Mouse (Mus musculus): ENCODE measurements around the gene Sfxn3.

The Sfxn3 gene

GRCm38 (mm10) chr19:45007425-45008191, 39.7 kb upstream of the Sfxn3 start:
- Histone ChIP-seq H3K4me1 (replicated peaks; ENCODE audit: low read depth, low read length) (peaks cover 83% of the 10 kb centered on the region), H3K27me3 (ENCODE audit: insufficient read depth, low read length) (no peaks in the 10 kb centered on the region), H3K4me3 (replicated peaks; ENCODE audit: low read length) (peak overlapping the region; percentile 99), H3K36me3 (ENCODE audit: insufficient read depth, low read length) (peaks cover 82% of the 10 kb centered on the region), H3K9me3 (ENCODE audit: low read length) (no peaks in the 10 kb centered on the region)
- TF ChIP-seq POU5F1 (IDR thresholded peaks at IDR 0.05; ENCODE audit: borderline replicate concordance, low read length), result no peak
- no peak for TF ChIP-seq NANOG (IDR thresholded peaks at IDR 0.05; ENCODE audit: borderline replicate concordance, low read length)
- TF ChIP-seq CTCF (conservative IDR thresholded peaks at IDR 0.05; ENCODE audit: low read length), result no peak

- no peak for TF ChIP-seq CTCF (conservative IDR thresholded peaks at IDR 0.05; ENCODE audit: low read length)
- H3K27me3 ChIP-seq (ENCODE audit: insufficient read depth, low read length), result no peaks in the 10 kb centered on the region
- H3K4me1 ChIP-seq (replicated peaks; ENCODE audit: low read depth, low read length), result peaks cover 82% of the 10 kb centered on the region
- H3K36me3 ChIP-seq (ENCODE audit: insufficient read depth, low read length), result peaks cover 65% of the 10 kb centered on the region
- H3K4me3 ChIP-seq (replicated peaks; ENCODE audit: low read length), result no peak overlapping the region
- no peaks in the 10 kb centered on the region for H3K9me3 ChIP-seq (ENCODE audit: low read length)
Observed at GRCm38 (mm10) chr19:45010646-45011045, 36.7 kb upstream of the Sfxn3 start.

- H3K4me1 ChIP-seq (replicated peaks; ENCODE audit: low read depth, low read length), result peaks cover 90% of the 10 kb centered on the region
- no peak overlapping the region for H3K4me3 ChIP-seq (replicated peaks; ENCODE audit: low read length)
- TF ChIP-seq CTCF (conservative IDR thresholded peaks at IDR 0.05; ENCODE audit: low read length) (no peak), NANOG (IDR thresholded peaks at IDR 0.05; ENCODE audit: borderline replicate concordance, low read length) (no peak), POU5F1 (IDR thresholded peaks at IDR 0.05; ENCODE audit: borderline replicate concordance, low read length) (no peak)
Observed at GRCm38 (mm10) chr19:45012219-45012618, 35.1 kb upstream of the Sfxn3 start.

GRCm38 (mm10) chr19:45012636-45013035, 34.7 kb upstream of the Sfxn3 start:
- peaks cover 85% of the 10 kb centered on the region for H3K4me1 ChIP-seq (replicated peaks; ENCODE audit: low read depth, low read length)
- TF ChIP-seq NANOG (IDR thresholded peaks at IDR 0.05; ENCODE audit: borderline replicate concordance, low read length) (no peak), CTCF (conservative IDR thresholded peaks at IDR 0.05; ENCODE audit: low read length) (peak; percentile 45), POU5F1 (IDR thresholded peaks at IDR 0.05; ENCODE audit: borderline replicate concordance, low read length) (no peak)
- H3K9me3 ChIP-seq (ENCODE audit: low read length), result no peaks in the 10 kb centered on the region
- peaks cover 58% of the 10 kb centered on the region for H3K36me3 ChIP-seq (ENCODE audit: insufficient read depth, low read length)
- H3K27me3 ChIP-seq (ENCODE audit: insufficient read depth, low read length), result no peaks in the 10 kb centered on the region; the same call in 1 of the 2 replicates
- no peak overlapping the region for H3K4me3 ChIP-seq (replicated peaks; ENCODE audit: low read length)

More at GRCm38 (mm10) chr19:45012219-45012618, 35.1 kb upstream of the Sfxn3 start:
- Histone ChIP-seq H3K9me3 (ENCODE audit: low read length) (no peaks in the 10 kb centered on the region), H3K27me3 (ENCODE audit: insufficient read depth, low read length) (no peaks in the 10 kb centered on the region; the same call in 1 of the 2 replicates), H3K36me3 (ENCODE audit: insufficient read depth, low read length) (peaks cover 62% of the 10 kb centered on the region)

GRCm38 (mm10) chr19:45013581-45014225, 33.6 kb upstream of the Sfxn3 start:
- H3K27me3 ChIP-seq (ENCODE audit: insufficient read depth, low read length), result peaks cover 5% of the 10 kb centered on the region
- TF ChIP-seq CTCF (conservative IDR thresholded peaks at IDR 0.05; ENCODE audit: low read length) (no peak), NANOG (IDR thresholded peaks at IDR 0.05; ENCODE audit: borderline replicate concordance, low read length) (no peak), POU5F1 (IDR thresholded peaks at IDR 0.05; ENCODE audit: borderline replicate concordance, low read length) (no peak)
- H3K4me3 ChIP-seq (replicated peaks; ENCODE audit: low read length), result peak overlapping the region; percentile 80
- peaks cover 80% of the 10 kb centered on the region for H3K4me1 ChIP-seq (replicated peaks; ENCODE audit: low read depth, low read length)
- peaks cover 48% of the 10 kb centered on the region for H3K36me3 ChIP-seq (ENCODE audit: insufficient read depth, low read length)
- H3K9me3 ChIP-seq (ENCODE audit: low read length), result no peaks in the 10 kb centered on the region

DNA sequence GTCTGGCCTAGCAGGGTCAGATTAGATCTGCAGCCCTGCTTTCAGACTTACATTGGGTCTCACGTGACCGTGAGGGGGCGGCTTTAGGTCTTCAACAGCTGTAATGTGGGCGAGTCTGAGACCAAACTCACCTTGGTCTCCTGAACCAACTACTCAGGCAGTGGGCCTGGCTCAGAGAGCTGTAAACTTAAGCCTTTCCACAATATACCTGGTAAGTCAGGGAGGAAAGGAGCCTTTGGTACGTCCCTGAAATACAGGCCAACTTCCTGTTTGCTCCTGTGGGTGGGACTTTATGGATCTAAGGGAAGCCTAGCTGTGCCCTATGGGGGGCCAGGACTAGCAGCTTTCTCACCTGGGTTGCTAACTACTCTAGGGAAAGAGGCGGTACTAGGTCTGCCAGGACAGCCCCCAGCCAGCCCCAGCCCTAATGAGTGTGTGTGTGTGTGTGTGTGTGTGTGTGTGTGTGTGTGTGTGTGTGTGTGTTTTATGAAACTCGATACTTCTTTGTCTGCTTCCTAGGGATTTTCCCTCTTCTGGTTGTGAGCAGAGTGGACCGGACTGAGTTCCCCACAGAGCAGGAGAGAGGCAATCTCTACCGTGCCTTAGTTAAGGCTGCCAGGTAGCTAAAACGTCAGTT, 32.9 kb upstream of the Sfxn3 start, which contains the start of gene Lzts2:
TSS of gene Lzts2 (plus strand) at position 80 of the 637 bp plus-strand sequence.
- H3K4me1 ChIP-seq (replicated peaks; ENCODE audit: low read depth, low read length), result peaks cover 80% of the 10 kb centered on the region
- H3K36me3 ChIP-seq (ENCODE audit: insufficient read depth, low read length), result peaks cover 41% of the 10 kb centered on the region
- no peaks in the 10 kb centered on the region for H3K9me3 ChIP-seq (ENCODE audit: low read length)
- H3K4me3 ChIP-seq (replicated peaks; ENCODE audit: low read length), result peak within 1 kb of the TSS; percentile 80
- no peak for TF ChIP-seq POU5F1 (IDR thresholded peaks at IDR 0.05; ENCODE audit: borderline replicate concordance, low read length)
- no peak for TF ChIP-seq NANOG (IDR thresholded peaks at IDR 0.05; ENCODE audit: borderline replicate concordance, low read length)
- TF ChIP-seq CTCF (conservative IDR thresholded peaks at IDR 0.05; ENCODE audit: low read length), result no peak
- peaks cover 10% of the 10 kb centered on the region for H3K27me3 ChIP-seq (ENCODE audit: insufficient read depth, low read length)

DNA sequence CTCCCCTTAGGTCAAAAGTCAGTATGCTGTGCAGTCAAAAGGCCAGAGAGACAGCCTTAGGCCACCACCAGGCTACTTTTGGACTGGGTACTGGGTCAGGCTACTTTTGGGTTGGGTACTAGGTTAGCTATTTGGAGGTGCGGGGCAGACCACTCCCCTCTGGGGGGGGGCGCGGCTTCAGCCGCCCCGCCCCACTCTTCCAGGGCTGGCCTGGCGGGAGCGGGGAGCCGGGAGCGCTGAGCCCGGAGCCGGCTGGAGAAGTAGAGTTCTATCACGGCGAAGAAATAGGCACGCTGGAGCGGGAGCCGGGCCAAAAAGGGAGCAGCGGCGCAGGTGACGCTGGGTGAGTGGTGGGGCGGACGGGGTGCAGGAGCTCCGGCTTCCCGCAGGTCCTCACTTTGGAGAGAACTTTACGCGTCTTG, 32.3 kb upstream of the Sfxn3 start:
- Histone ChIP-seq H3K4me1 (replicated peaks; ENCODE audit: low read depth, low read length) (peaks cover 81% of the 10 kb centered on the region), H3K27me3 (ENCODE audit: insufficient read depth, low read length) (peaks cover 10% of the 10 kb centered on the region), H3K9me3 (ENCODE audit: low read length) (no peaks in the 10 kb centered on the region), H3K4me3 (replicated peaks; ENCODE audit: low read length) (peak overlapping the region; percentile 80), H3K36me3 (ENCODE audit: insufficient read depth, low read length) (peaks cover 36% of the 10 kb centered on the region)
- TF ChIP-seq CTCF (conservative IDR thresholded peaks at IDR 0.05; ENCODE audit: low read length), result no peak
- no peak for TF ChIP-seq NANOG (IDR thresholded peaks at IDR 0.05; ENCODE audit: borderline replicate concordance, low read length)
- TF ChIP-seq POU5F1 (IDR thresholded peaks at IDR 0.05; ENCODE audit: borderline replicate concordance, low read length), result no peak
